Mouse (Mus musculus): ENCODE measurements at regions not wholly inside any gene's neighbourhood (a gene's known extent, or its start where the extent isn't known, plus 50 kb on each side); places are given as distances from the start of the nearest gene placed in this dataset.
"Not testable (repeated sequence)": the region's sequence is repeated elsewhere in the genome, so short reads cannot be mapped to it uniquely, and the experiment has no call there.

DNA sequence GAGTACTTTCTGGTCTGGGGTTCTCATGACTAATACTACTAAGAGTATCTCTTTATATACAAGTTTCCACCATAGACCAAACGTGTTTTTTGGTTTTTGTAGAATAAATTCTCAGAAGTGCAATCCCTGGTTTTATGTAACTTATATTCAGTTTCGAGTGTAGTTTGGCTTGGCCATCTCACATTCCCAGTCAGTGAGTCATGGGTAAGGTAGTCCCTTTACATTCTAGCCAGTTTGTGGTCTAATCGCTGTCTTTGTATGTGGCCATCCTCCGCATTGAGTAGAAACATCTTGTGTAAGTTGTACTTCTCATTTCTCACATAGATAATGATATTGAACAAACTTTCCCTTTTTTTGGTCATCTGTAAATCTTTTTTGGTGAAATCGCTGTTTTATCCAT, 88.3 kb downstream of the Anxa5 start:
- H3K27me3 ChIP-seq (ENCODE audit: control insufficient read depth, insufficient read depth, low read length) = no peaks in the 10 kb centered on the region
- H3K4me3 ChIP-seq (ENCODE audit: low read depth, low read length) = no peak overlapping the region
- no peaks in the 10 kb centered on the region for H3K36me3 ChIP-seq (ENCODE audit: control insufficient read depth, insufficient read depth, low read length)
- no peaks in the 10 kb centered on the region for H3K4me1 ChIP-seq (ENCODE audit: control insufficient read depth, insufficient read depth, low read length)
- no peaks in the 10 kb centered on the region for H3K9me3 ChIP-seq (ENCODE audit: control insufficient read depth, low read length)
- no peak overlapping the region for H3K27ac ChIP-seq (ENCODE audit: low read depth, low read length)
- H3K9ac ChIP-seq (ENCODE audit: low read length) = no peak overlapping the region
- ATAC-seq (ENCODE audit: insufficient read depth, low FRiP score, low TSS enrichment) (no peak), DNase-seq (ENCODE audit: low spot score) (no peak)
- no peak overlapping the region for H3K4me2 ChIP-seq (ENCODE audit: low read depth)
- 91% methylated on average over 5 of the region's 5 CpGs for WGBS

DNA sequence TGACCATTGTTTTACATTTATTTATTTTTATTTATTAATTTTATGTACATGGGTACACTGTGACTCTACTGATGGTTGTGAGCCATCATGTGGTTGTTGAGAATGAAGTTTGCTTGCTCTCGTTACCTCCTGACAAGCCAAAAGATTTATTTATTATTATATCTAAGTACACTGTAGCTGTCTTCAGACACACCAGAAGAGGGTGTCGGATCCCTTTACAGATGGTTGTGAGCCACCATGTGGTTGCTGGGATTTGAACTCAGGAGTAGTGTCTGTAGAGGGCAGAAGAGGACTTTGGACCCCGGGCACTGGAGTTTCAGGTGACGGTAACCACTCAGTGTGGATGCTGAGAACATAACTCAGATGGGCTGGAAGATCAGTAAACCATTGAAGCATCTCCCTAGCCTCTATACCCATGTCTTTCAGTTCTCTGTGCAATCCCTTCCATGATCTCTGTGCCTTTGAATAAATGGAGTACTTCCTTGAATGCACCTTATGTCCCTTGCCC, 92.2 kb downstream of the Anxa5 start:
- Histone ChIP-seq H3K4me2 (ENCODE audit: low read depth) (no peak overlapping the region), H3K4me3 (ENCODE audit: low read depth, low read length) (no peak overlapping the region), H3K4me1 (ENCODE audit: control insufficient read depth, insufficient read depth, low read length) (no peaks in the 10 kb centered on the region), H3K36me3 (ENCODE audit: control insufficient read depth, insufficient read depth, low read length) (no peaks in the 10 kb centered on the region), H3K9ac (ENCODE audit: low read length) (no peak overlapping the region), H3K9me3 (ENCODE audit: control insufficient read depth, low read length) (no peaks in the 10 kb centered on the region), H3K27ac (ENCODE audit: low read depth, low read length) (no peak overlapping the region), H3K27me3 (ENCODE audit: control insufficient read depth, insufficient read depth, low read length) (no peaks in the 10 kb centered on the region)
- ATAC-seq (ENCODE audit: insufficient read depth, low FRiP score, low TSS enrichment) = no peak
- 87% methylated on average over 4 of the region's 4 CpGs for WGBS
- no peak for DNase-seq (ENCODE audit: low spot score)

- ATAC-seq (ENCODE audit: insufficient read depth, low FRiP score, low TSS enrichment) (no peak), DNase-seq (ENCODE audit: low spot score) (no peak)
- Histone ChIP-seq H3K4me1 (ENCODE audit: control insufficient read depth, insufficient read depth, low read length) (no peaks in the 10 kb centered on the region), H3K36me3 (ENCODE audit: control insufficient read depth, insufficient read depth, low read length) (no peaks in the 10 kb centered on the region), H3K27me3 (ENCODE audit: control insufficient read depth, insufficient read depth, low read length) (no peaks in the 10 kb centered on the region), H3K9me3 (ENCODE audit: control insufficient read depth, low read length) (no peaks in the 10 kb centered on the region), H3K4me3 (ENCODE audit: low read depth, low read length) (no peak overlapping the region), H3K9ac (ENCODE audit: low read length) (no peak overlapping the region), H3K27ac (ENCODE audit: low read depth, low read length) (no peak overlapping the region), H3K4me2 (ENCODE audit: low read depth) (no peak overlapping the region)
- 88% methylated on average over 5 of the region's 5 CpGs for WGBS
These were observed 94.0 kb downstream of the Anxa5 start for GRCm38 (mm10) chr3:36381621-36382193.

- H3K9ac ChIP-seq (ENCODE audit: low read length) = no peak overlapping the region
- H3K9me3 ChIP-seq (ENCODE audit: control insufficient read depth, low read length) = no peaks in the 10 kb centered on the region
- DNase-seq (ENCODE audit: low spot score) (no peak), ATAC-seq (ENCODE audit: insufficient read depth, low FRiP score, low TSS enrichment) (no peak)
- no peak overlapping the region for H3K4me2 ChIP-seq (ENCODE audit: low read depth)
- H3K27ac ChIP-seq (ENCODE audit: low read depth, low read length) = no peak overlapping the region
- H3K4me3 ChIP-seq (ENCODE audit: low read depth, low read length) = no peak overlapping the region
- H3K27me3 ChIP-seq (ENCODE audit: control insufficient read depth, insufficient read depth, low read length) = no peaks in the 10 kb centered on the region
- 89% methylated on average over 2 of the region's 2 CpGs for WGBS
- no peaks in the 10 kb centered on the region for H3K4me1 ChIP-seq (ENCODE audit: control insufficient read depth, insufficient read depth, low read length)
- H3K36me3 ChIP-seq (ENCODE audit: control insufficient read depth, insufficient read depth, low read length) = no peaks in the 10 kb centered on the region
These were observed 100.0 kb downstream of the Anxa5 start for GRCm38 (mm10) chr3:36375722-36376121.

DNA sequence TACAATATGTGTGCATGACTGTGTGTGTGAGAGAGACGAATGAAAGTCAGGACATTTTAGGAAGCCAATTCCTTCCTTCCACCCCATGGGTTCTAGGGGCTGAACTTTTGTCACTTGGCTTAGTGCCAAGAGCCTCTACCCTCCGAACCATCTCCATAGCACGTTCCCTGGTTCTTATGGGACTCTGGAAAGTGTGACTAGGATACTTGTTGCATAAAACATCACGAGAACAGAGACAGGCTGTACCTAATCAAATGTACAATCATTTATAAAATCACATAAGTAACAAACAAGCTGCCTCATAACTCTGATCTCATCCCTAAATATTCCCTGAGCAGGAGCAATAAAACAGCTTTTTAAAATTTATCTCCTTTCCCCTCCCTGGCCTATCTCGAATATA, 100.8 kb downstream of the Anxa5 start:
- no peaks in the 10 kb centered on the region for H3K27me3 ChIP-seq (ENCODE audit: control insufficient read depth, insufficient read depth, low read length)
- H3K4me3 ChIP-seq (ENCODE audit: low read depth, low read length) = no peak overlapping the region
- H3K4me2 ChIP-seq (ENCODE audit: low read depth) = no peak overlapping the region
- no peaks in the 10 kb centered on the region for H3K9me3 ChIP-seq (ENCODE audit: control insufficient read depth, low read length)
- ATAC-seq (ENCODE audit: insufficient read depth, low FRiP score, low TSS enrichment) = no peak
- H3K9ac ChIP-seq (ENCODE audit: low read length) = no peak overlapping the region
- DNase-seq (ENCODE audit: low spot score) = no peak
- H3K27ac ChIP-seq (ENCODE audit: low read depth, low read length) = no peak overlapping the region
- WGBS = 73% methylated on average over 5 of the region's 5 CpGs
- no peaks in the 10 kb centered on the region for H3K4me1 ChIP-seq (ENCODE audit: control insufficient read depth, insufficient read depth, low read length)
- H3K36me3 ChIP-seq (ENCODE audit: control insufficient read depth, insufficient read depth, low read length) = no peaks in the 10 kb centered on the region

- Histone ChIP-seq H3K9ac (ENCODE audit: low read length) (no peak overlapping the region), H3K27me3 (ENCODE audit: control insufficient read depth, insufficient read depth, low read length) (no peaks in the 10 kb centered on the region), H3K4me3 (ENCODE audit: low read depth, low read length) (no peak overlapping the region), H3K4me2 (ENCODE audit: low read depth) (no peak overlapping the region), H3K4me1 (ENCODE audit: control insufficient read depth, insufficient read depth, low read length) (no peaks in the 10 kb centered on the region), H3K36me3 (ENCODE audit: control insufficient read depth, insufficient read depth, low read length) (no peaks in the 10 kb centered on the region), H3K9me3 (ENCODE audit: control insufficient read depth, low read length) (no peaks in the 10 kb centered on the region), H3K27ac (ENCODE audit: low read depth, low read length) (no peak overlapping the region)
- no peak for ATAC-seq (ENCODE audit: insufficient read depth, low FRiP score, low TSS enrichment)
- no peak for DNase-seq (ENCODE audit: low spot score)
- 83% methylated on average over 6 of the region's 6 CpGs for WGBS
These were observed 114.8 kb downstream of the Anxa5 start for GRCm38 (mm10) chr3:36360933-36361332.

GRCm38 (mm10) chr3:36354201-36354600, 121.5 kb downstream of the Anxa5 start:
- not testable (repeated sequence) for H3K27ac ChIP-seq (ENCODE audit: low read depth, low read length); H3K4me2 ChIP-seq (ENCODE audit: low read depth); ATAC-seq (ENCODE audit: insufficient read depth, low FRiP score, low TSS enrichment); H3K36me3 ChIP-seq (ENCODE audit: control insufficient read depth, insufficient read depth, low read length); H3K4me3 ChIP-seq (ENCODE audit: low read depth, low read length); H3K4me1 ChIP-seq (ENCODE audit: control insufficient read depth, insufficient read depth, low read length); H3K9me3 ChIP-seq (ENCODE audit: control insufficient read depth, low read length); H3K27me3 ChIP-seq (ENCODE audit: control insufficient read depth, insufficient read depth, low read length); H3K9ac ChIP-seq (ENCODE audit: low read length); DNase-seq (ENCODE audit: low spot score)
- 90% methylated on average over 3 of the region's 3 CpGs for WGBS

- H3K27me3 ChIP-seq (ENCODE audit: control insufficient read depth, insufficient read depth, low read length) = no peaks in the 10 kb centered on the region
- no peak overlapping the region for H3K4me3 ChIP-seq (ENCODE audit: low read depth, low read length)
- H3K27ac ChIP-seq (ENCODE audit: low read depth, low read length) = no peak overlapping the region
- H3K4me1 ChIP-seq (ENCODE audit: control insufficient read depth, insufficient read depth, low read length) = no peaks in the 10 kb centered on the region
- no peaks in the 10 kb centered on the region for H3K36me3 ChIP-seq (ENCODE audit: control insufficient read depth, insufficient read depth, low read length)
- ATAC-seq (ENCODE audit: insufficient read depth, low FRiP score, low TSS enrichment) (no peak; the same call in 1 of the 2 replicates), DNase-seq (ENCODE audit: low spot score) (peak; percentile 33)
- 40% methylated on average over 4 of the region's 4 CpGs for WGBS
- no peak overlapping the region for H3K4me2 ChIP-seq (ENCODE audit: low read depth)
- H3K9me3 ChIP-seq (ENCODE audit: control insufficient read depth, low read length) = no peaks in the 10 kb centered on the region
- no peak overlapping the region for H3K9ac ChIP-seq (ENCODE audit: low read length)
These were observed 123.5 kb downstream of the Anxa5 start for GRCm38 (mm10) chr3:36352032-36352742.

GRCm38 (mm10) chr3:36349073-36349472, 126.6 kb downstream of the Anxa5 start:
- no peak overlapping the region for H3K27ac ChIP-seq (ENCODE audit: low read depth, low read length)
- ATAC-seq (ENCODE audit: insufficient read depth, low FRiP score, low TSS enrichment) = no peak
- no peak overlapping the region for H3K9ac ChIP-seq (ENCODE audit: low read length)
- no peak overlapping the region for H3K4me3 ChIP-seq (ENCODE audit: low read depth, low read length)
- no peaks in the 10 kb centered on the region for H3K9me3 ChIP-seq (ENCODE audit: control insufficient read depth, low read length)
- WGBS = 86% methylated on average over 4 of the region's 4 CpGs
- H3K4me1 ChIP-seq (ENCODE audit: control insufficient read depth, insufficient read depth, low read length) = no peaks in the 10 kb centered on the region
- no peak overlapping the region for H3K4me2 ChIP-seq (ENCODE audit: low read depth)
- DNase-seq (ENCODE audit: low spot score) = no peak
- H3K36me3 ChIP-seq (ENCODE audit: control insufficient read depth, insufficient read depth, low read length) = no peaks in the 10 kb centered on the region
- no peaks in the 10 kb centered on the region for H3K27me3 ChIP-seq (ENCODE audit: control insufficient read depth, insufficient read depth, low read length)
